Mouse (Mus musculus) kidney, embryonic 15.5 days (tissue): ENCODE data around the gene Dot1l. TPM values are rescaled to one million over a fixed set of nuclear protein-coding genes. Genes with fewer than 3 reads are reported as not detected.
A peak's percentile ranks its signal among the peaks of the same experiment; 100 is the strongest.

Experiments
- ATAC-seq: fragments of 200-750 bp; cut with Nextera tagmentation; replicated peaks from 2 replicates; pipeline ENCODE4 v1.8.0; 2017; ENCODE audit warnings: moderate TSS enrichment; ENCODE audit not compliant: low FRiP score
- H3K27ac ChIP-seq: fragments of 300-500 bp; sonication (generic); 2 replicates; pipeline ENCODE4 v1.5.1; 2015; ENCODE audit warnings: mild to moderate bottlenecking, inconsistent platforms
- H3K27me3 ChIP-seq: fragments of 300-500 bp; sonication (generic); 2 replicates; pipeline ENCODE4 v1.6.1; 2015; ENCODE audit warnings: inconsistent platforms
- H3K36me3 ChIP-seq: fragments of 300-500 bp; sonication (generic); 2 replicates; pipeline ENCODE4 v1.6.1; 2015; ENCODE audit warnings: inconsistent platforms
- H3K4me1 ChIP-seq: fragments of 300-500 bp; sonication (generic); 2 replicates; pipeline ENCODE4 v1.6.1; 2015; ENCODE audit warnings: inconsistent platforms
- H3K4me2 ChIP-seq: fragments of 300-500 bp; sonication (generic); 2 replicates; pipeline ENCODE4 v1.6.1; 2015; ENCODE audit warnings: moderate library complexity, mild to moderate bottlenecking, inconsistent platforms
- H3K4me3 ChIP-seq: fragments of 300-500 bp; sonication (generic); replicated peaks from 2 replicates; pipeline ENCODE4 v1.5.1; 2015; ENCODE audit warnings: mild to moderate bottlenecking, inconsistent platforms
- H3K9ac ChIP-seq: fragments of 300-500 bp; sonication (generic); 2 replicates; pipeline ENCODE4 v1.6.1; 2015; ENCODE audit warnings: mild to moderate bottlenecking, inconsistent platforms
- H3K9me3 ChIP-seq: fragments of 300-500 bp; sonication (generic); replicated peaks from 2 replicates; pipeline ENCODE4 v1.6.1; 2016; ENCODE audit warnings: inconsistent platforms
- WGBS: fragments of 180-500 bp; shearing (Covaris S2); methylation state at CpG from one replicate; pipeline ENCODE4 v1.1.7; 2015; ENCODE audit warnings: mixed read lengths; 5-methylcytosine and 5-hydroxymethylcytosine counted together
- microRNA counts: library from miRNA; unstranded; fragments of <30 nt; microRNA quantifications from one replicate; lab custom pipeline; 2016
- microRNA-seq: library from miRNA; unstranded; fragments of <30 nt; microRNA quantifications from one replicate; pipeline ENCODE4, GENCODE M21; 2016
- polyA plus RNA-seq: library from polyadenylated mRNA; unstranded; fragments of >200 nt; fragmentation: Nextera tagmentation; extraction: Ambion mirVana; gene quantifications from 2 replicates; pipeline ENCODE4 v1.2.1, GENCODE M21; 2015

The Dot1l gene
- polyA plus RNA-seq, 1 experiment from 2014 or later: 21.8 TPM

- Histone ChIP-seq H3K4me3 (peak within 1 kb of the TSS; percentile 48), H3K27me3 (peaks cover 57% of the 10 kb centered on the region)
- 3% methylated on average over 50 of the region's 51 CpGs for WGBS
Measured at GRCm38 (mm10) chr10:80843931-80844547, 89.0 kb downstream of the Dot1l start, which contains the start of gene Lingo3. Gene Lingo3 (minus strand): TSS chr10:80844039.

More at GRCm38 (mm10) chr10:80843931-80844547, 89.0 kb downstream of the Dot1l start, which contains the start of gene Lingo3:
- Histone ChIP-seq H3K4me2 (peak within 1 kb of the TSS; percentile 88), H3K9me3 (no peaks in the 10 kb centered on the region), H3K4me1 (peaks cover 21% of the 10 kb centered on the region), H3K27ac (no peak within 1 kb of the TSS), H3K36me3 (no peaks in the 10 kb centered on the region), H3K9ac (peak within 1 kb of the TSS; percentile 44)
- no peak for ATAC-seq

MicroRNA genes within 50 kb of the gene (microRNA counts, 519-probe panel; counts per million panel counts)
- 31.7 counts per million for microRNA mmu-miR-1982 (lab: Ali Mortazavi, UCI)

Small RNA genes lying within 50 kb of the gene (microRNA-seq; reads per million reads assigned to microRNA genes)
- gene Mir1982: 1.8 reads per million, percentile 6 among the genes with 10 or more reads in this experiment

Other genes with a start within 250 kb of the Dot1l start
- gene Atp8b3, start 216.1 kb upstream of the Dot1l start, polyA plus RNA-seq: 0.23 TPM in 2 replicates
- gene Rexo1, start 193.6 kb upstream of the Dot1l start, polyA plus RNA-seq: 23.9 and 29.5 TPM in 2 replicates
- gene Klf16, start 177.9 kb upstream of the Dot1l start, polyA plus RNA-seq: 9.9 and 11.2 TPM in 2 replicates
- 93.5 and 95.4 TPM in 2 replicates for gene Abhd17a, start 164.9 kb upstream of the Dot1l start, polyA plus RNA-seq
- gene Scamp4, start 152.3 kb upstream of the Dot1l start, polyA plus RNA-seq: 93.5 and 107 TPM in 2 replicates
- 7.0 and 8.6 TPM in 2 replicates for gene Adat3, start 152.3 kb upstream of the Dot1l start, polyA plus RNA-seq
- 4.5 and 5.3 TPM in 2 replicates for gene Gm49322, start 149.2 kb upstream of the Dot1l start, polyA plus RNA-seq
- 156 and 183 TPM in 2 replicates for gene Csnk1g2, start 132.4 kb upstream of the Dot1l start, polyA plus RNA-seq
- gene Btbd2, start 98.1 kb upstream of the Dot1l start, polyA plus RNA-seq: 78.6 and 83.2 TPM in 2 replicates
- gene Mknk2, start 77.1 kb upstream of the Dot1l start, polyA plus RNA-seq: 95.3 and 103 TPM in 2 replicates
- 37.7 and 41.5 TPM in 2 replicates for gene Mob3a, start 53.2 kb upstream of the Dot1l start, polyA plus RNA-seq
- 22.8 and 26.2 TPM in 2 replicates for gene Izumo4, start 53.0 kb upstream of the Dot1l start, polyA plus RNA-seq
- gene Ap3d1, start 12.9 kb upstream of the Dot1l start, polyA plus RNA-seq: 68.1 and 70.9 TPM in 2 replicates
- 78.2 and 92.6 TPM in 2 replicates for gene Sf3a2, start 43.0 kb downstream of the Dot1l start, polyA plus RNA-seq
- gene Plekhj1, start 43.4 kb downstream of the Dot1l start, polyA plus RNA-seq: 126 and 130 TPM in 2 replicates
- 0.09 TPM in 1 of 2 replicates, not detected in the other for gene Amh, start 50.0 kb downstream of the Dot1l start, polyA plus RNA-seq
- gene Jsrp1, start 58.3 kb downstream of the Dot1l start, polyA plus RNA-seq: 5.6 and 5.7 TPM in 2 replicates
- 1,583 and 1,739 TPM in 2 replicates for gene Oaz1, start 71.5 kb downstream of the Dot1l start, polyA plus RNA-seq
- gene Lingo3, start 88.8 kb downstream of the Dot1l start, polyA plus RNA-seq: 0.83 and 1.2 TPM in 2 replicates
- 303 and 328 TPM in 2 replicates for gene Lsm7, start 100.0 kb downstream of the Dot1l start, polyA plus RNA-seq
- gene Sppl2b, start 100.1 kb downstream of the Dot1l start, polyA plus RNA-seq: 43.8 and 48.1 TPM in 2 replicates
- 0.04 TPM in 1 of 2 replicates, not detected in the other for gene Tmprss9, start 116.6 kb downstream of the Dot1l start, polyA plus RNA-seq
- 365 and 368 TPM in 2 replicates for gene Timm13, start 145.8 kb downstream of the Dot1l start, polyA plus RNA-seq
- gene Lmnb2, start 163.0 kb downstream of the Dot1l start, polyA plus RNA-seq: 55.0 and 59.3 TPM in 2 replicates
- 18.0 and 20.8 TPM in 2 replicates for gene Gadd45b, start 174.9 kb downstream of the Dot1l start, polyA plus RNA-seq